Mouse (Mus musculus) lung, adult 18-20 months (tissue): ENCODE measurements at regions not wholly inside any gene's neighbourhood (a gene's known extent, or its start where the extent isn't known, plus 50 kb on each side); places are given as distances from the start of the nearest gene placed in this dataset.
"Not testable (repeated sequence)": the region's sequence is repeated elsewhere in the genome, so short reads cannot be mapped to it uniquely, and the experiment has no call there.

ENCODE experiments used
- DNase-seq, 2 experiments: peaks; one replicate each; pipeline ENCODE4 v3.0.0; 2022; ENCODE audit warnings: mixed read lengths in 2 of 2

DNA sequence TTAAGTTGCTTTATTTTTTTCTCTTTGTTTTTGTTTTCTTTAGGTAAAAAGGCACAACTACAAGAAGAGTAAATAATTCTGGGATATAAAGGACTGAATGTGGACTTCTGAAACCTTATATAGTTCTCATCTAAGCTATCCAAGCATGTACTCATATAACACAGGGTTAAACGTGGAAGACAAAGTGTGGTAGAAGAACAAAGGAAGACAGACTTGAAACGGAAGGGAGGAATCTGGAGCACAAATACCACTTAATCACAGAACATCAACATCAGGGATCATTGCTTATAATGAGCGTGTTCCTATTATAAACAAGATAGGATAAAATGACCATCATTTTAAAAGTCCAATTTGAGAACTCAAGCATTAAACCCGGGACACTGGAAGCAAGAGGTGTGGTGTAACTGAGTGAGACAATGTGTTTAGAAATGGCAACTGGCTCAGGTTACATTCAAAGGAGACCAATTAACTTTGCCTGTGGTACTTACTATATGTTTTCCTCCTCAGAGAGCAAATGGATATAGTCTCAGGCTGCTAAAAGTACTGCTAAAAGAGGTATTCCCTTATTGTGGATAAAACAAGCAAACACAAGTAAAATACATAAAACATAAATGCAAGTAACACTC is 96.1 kb upstream of the Hdgfl1 start:
- DNase-seq, result no peak

GRCm38 (mm10) chr13:26867794-26868193 is 97.8 kb upstream of the Hdgfl1 start:
- no peak for DNase-seq

DNA sequence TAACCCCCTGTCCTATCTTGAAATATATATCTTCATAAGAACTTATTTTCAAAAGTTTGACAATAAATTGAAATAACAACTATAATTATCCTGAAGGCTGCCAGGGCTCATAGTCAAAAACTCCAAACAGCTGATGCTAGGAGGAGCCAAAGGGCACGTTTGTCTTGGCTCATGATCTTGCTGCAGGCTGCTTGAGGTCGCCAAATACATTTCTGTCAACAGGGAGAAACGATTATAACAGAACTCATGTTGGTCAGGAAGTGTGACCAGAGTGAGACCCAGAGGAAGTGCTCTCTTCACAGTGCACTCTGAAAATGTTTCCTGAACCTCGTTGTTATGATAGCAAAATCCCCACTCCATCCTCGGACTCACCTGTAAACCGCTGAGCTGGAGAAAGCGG is 140.9 kb upstream of the Prl start:
- DNase-seq, result no peak

DNA sequence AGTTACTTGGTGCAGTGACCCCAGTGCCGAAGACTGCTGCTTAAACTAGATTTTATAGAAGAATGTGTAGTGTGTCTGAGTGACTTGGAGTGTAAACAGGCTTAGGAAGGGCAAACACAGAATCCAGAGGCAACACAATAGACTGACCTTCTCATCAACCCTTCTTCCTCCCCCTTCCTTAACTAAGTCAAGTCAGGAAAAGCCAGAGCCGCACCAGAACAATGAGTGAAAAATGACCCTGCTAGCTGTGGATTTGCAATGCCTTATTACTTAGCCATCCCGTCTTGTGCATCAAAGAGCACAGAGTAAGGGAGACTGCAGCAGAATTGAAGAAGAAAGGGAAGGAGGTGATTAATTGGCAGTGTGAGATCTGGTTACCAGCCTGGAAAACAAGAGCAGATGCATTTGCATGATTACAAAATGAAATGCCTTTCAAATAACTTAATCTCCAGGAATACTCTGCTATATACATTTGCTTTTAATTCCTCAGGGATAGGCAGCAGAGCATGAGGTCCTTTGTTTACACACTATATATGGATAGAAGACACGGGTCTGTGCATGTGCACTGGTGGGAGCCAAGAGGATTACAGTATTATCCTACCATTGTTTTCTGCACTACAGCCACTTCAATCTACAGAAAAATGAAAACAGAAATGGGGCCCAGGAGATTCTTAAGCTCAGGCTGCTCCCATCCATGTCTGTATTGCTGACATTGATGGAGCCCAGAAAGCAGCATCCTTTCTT is 124.5 kb upstream of the Prl start:
- no peak for DNase-seq

GRCm38 (mm10) chr13:26933838-26934237 is 123.5 kb upstream of the Prl start:
- DNase-seq, result no peak

- DNase-seq, result no peak
These were observed 116.9 kb upstream of the Prl start for GRCm38 (mm10) chr13:26940436-26940835.

DNA sequence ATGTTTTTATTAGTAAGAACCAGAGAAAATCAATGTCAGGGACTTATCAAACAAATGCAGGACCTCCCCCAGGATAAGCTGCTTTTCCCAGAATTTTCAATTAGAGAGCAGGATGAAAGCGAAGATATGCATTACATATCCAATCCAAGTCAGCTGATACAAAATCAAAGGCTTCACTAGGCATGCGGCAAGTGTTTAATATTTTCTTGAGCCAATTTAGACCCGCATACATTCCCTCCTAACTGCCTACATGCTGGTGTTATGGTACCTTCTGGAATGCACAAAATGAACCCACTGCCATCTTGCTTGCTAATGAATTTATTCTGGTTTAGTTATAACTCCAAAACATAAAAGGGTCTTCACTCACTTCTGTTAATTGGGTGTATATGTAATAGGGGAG is 112.9 kb upstream of the Prl start:
- DNase-seq, result no peak

GRCm38 (mm10) chr13:26951461-26951860 is 105.9 kb upstream of the Prl start:
- no peak for DNase-seq

DNA sequence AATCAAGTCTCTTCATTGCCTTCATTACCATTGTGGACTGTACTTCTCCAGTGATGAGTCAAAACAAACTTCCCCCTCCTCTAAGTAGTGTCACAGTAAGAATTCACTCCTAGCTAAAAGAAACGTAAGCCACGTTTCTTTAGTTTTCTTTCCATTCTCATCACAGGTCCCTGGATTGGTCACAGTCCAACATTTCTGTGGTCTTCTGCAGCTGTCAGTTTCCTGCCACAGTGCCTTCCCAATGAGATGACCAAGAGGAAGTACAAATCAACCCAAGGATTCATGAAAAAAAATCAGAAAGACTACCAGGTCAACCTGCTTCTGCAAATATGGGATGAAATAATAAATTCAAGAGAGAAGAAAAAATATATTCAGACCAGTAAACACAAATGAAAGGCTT is 103.5 kb upstream of the Prl start:
- no peak for DNase-seq

- no peak for DNase-seq
These were observed 97.8 kb upstream of the Prl start for GRCm38 (mm10) chr13:26959534-26960100.

DNA sequence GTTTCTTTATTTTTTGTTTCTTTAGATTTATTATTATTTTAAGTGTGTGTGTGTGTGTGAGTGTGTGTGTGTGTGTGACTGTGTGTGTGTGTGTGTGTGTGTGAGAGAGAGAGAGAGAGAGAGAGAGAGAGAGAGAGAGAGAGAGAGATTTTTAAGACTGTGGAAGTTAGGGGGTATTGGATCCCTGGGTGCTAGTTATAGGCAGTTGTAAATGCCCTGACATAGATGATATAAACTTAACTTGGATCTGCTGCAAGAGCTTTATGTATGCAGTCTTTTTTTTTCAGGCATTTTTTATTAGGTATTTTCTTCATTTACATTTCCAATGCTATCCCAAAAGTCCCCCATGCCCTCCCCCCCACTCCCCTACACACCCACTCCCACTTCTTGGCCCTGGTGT is 96.8 kb upstream of the Prl start:
- not testable (repeated sequence) for DNase-seq

GRCm38 (mm10) chr13:26976024-26976423 is 81.3 kb upstream of the Prl start:
- no peak for DNase-seq

DNA sequence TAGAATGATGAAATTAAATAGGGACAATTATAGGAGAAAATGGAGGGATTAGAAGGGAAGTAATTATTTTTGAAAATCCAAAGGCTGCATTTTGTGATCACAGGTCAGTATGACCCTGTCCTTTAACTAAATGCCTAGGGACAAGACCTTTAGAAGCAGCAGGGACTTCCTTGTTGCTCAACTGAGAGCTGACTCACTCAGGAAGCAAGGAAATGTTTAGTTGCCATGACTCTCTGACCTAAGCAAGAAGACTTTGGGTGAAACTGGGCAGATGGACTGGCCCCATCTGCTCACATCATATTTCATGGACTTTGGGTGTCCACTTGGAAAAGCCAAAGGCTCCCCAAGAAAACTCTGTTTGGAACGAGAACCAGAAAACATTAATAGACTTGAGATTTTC is 76.9 kb upstream of the Prl start:
- DNase-seq, result peak in 1 of 2 experiments; percentile 0
